Mouse (Mus musculus) small intestine, adult 2 months (tissue): ENCODE results near the gene Kif1bp.

Experiments used
- CTCF ChIP-seq: fragments of 200-500 bp; IDR thresholded peaks from 2 replicates; pipeline ENCODE4 v1.5.1; 2012; ENCODE audit warnings: low read depth, mild to moderate bottlenecking, control low read depth, inconsistent platforms, low read length, moderate library complexity, mixed read lengths; ENCODE audit not compliant: insufficient replicate concordance, insufficient read length; ENCODE audit errors: extremely low read depth
- POLR2A ChIP-seq: fragments of 200-500 bp; IDR thresholded peaks from 2 replicates; pipeline ENCODE4 v1.6.1; 2012; ENCODE audit warnings: low read depth, mild to moderate bottlenecking, control low read depth, inconsistent platforms, low read length, moderate library complexity

GRCm38 (mm10) chr10:62550787-62551300, 27.4 kb downstream of the Kif1bp start:
- TF ChIP-seq CTCF (no peak), POLR2A (no peak)
